Mouse (Mus musculus) gastrocnemius, adult 8-10 months (tissue): ENCODE results near the gene Mark2. TPM values are rescaled to one million over a fixed set of nuclear protein-coding genes. Genes with fewer than 3 reads are reported as not detected.
"Not testable (repeated sequence)": the region's sequence is repeated elsewhere in the genome, so short reads cannot be mapped to it uniquely, and the experiment has no call there.

Source experiments
- DNase-seq, 2 experiments: peaks; one replicate each; pipeline ENCODE4 v3.0.0; 2022; ENCODE audit warnings: low spot score in 2 of 2
- total RNA-seq, 4 experiments: library from RNA; stranded (reverse); gene quantifications; 2 replicates each; pipeline ENCODE4 v1.2.4; 2022

Gene Mark2
- 10 to 100 TPM; 31.8 to 40.1 (median 35.2) TPM for total RNA-seq

DNA sequence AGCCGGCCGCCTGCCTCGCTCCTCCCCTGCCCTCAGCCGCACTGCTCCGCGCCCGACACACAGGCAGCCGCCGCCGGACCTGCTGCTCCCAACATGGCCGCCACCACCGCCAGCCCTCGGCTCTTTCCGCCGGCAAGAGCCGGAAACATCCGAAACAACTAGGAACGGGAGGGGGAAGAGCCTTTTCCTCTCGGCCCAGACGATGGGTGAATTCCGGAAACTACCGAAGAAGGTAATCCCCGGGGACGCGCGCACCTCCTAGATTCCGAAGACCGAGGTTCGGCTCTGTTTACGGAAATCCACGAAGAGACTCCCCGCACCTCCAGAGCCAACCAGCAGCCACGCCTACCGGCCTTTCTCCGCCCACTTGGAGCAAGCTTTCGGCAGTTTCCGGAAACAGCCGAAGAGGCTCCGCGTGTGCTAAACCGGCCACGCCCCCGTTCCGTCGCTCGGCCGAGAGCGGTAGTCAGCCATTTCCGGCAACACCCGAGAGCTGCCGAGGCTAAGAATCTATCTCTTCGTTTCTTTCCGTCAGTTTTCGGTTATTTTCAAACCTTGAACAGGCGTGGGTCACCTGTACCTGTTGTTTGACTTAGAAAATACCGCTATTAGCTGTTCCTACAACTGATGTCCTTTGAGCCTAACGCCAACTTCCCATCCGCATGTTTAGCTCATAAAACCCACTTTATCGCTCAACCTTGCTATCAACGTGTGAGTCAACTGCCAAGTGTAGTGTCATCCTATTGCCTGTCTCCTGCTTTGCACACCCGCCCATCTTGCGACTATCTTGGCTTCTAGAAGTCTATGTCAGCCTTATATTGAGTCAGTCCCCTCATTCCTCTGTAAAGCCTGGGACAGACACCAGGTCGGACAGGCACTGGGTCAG lies at the start of gene Mark2:
TSS of gene Mark2 (minus strand) at position 349 of the 886 bp plus-strand sequence.
- DNase-seq: peak; percentile 99

DNA sequence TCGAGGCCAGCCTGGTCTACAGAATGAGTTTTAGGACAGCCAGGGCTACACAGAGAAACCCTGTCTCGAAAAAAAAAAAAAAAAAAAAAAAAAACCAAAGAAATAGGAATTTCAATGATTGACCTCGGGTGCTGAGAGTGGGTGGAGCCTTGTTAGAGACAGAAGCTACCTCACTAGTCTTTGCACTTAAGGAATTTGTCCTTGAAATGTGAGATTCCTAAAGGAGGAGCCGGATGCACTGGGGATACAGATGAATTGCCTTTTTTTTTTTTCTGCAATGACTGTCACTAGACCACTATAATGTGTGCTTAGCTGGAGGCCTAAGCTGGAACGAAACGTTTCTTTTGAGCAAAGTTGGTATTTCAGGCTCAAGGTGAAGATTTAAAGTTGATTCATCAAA lies 46.8 kb upstream of the Mark2 start:
- DNase-seq: no peak

DNA sequence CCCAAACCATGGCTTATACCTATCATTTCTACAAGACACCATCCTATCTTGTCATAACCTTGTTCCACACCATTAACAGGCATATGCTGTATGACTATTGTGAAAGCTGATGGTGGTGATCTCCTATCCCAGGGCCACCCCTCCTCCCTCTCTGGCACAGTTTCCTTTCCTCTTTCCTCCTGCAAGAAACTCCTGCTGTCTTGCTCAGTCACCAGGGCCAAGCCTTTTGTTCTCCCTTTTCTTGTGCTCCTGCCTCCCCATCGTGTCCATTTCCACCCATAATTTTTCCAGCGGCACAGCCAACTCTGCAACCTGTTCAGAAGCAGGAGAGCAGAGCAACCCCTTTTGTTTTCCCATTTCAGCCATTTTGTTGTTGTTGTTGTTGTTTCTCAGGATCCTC lies 44.4 kb upstream of the Mark2 start:
- DNase-seq: no peak

DNA sequence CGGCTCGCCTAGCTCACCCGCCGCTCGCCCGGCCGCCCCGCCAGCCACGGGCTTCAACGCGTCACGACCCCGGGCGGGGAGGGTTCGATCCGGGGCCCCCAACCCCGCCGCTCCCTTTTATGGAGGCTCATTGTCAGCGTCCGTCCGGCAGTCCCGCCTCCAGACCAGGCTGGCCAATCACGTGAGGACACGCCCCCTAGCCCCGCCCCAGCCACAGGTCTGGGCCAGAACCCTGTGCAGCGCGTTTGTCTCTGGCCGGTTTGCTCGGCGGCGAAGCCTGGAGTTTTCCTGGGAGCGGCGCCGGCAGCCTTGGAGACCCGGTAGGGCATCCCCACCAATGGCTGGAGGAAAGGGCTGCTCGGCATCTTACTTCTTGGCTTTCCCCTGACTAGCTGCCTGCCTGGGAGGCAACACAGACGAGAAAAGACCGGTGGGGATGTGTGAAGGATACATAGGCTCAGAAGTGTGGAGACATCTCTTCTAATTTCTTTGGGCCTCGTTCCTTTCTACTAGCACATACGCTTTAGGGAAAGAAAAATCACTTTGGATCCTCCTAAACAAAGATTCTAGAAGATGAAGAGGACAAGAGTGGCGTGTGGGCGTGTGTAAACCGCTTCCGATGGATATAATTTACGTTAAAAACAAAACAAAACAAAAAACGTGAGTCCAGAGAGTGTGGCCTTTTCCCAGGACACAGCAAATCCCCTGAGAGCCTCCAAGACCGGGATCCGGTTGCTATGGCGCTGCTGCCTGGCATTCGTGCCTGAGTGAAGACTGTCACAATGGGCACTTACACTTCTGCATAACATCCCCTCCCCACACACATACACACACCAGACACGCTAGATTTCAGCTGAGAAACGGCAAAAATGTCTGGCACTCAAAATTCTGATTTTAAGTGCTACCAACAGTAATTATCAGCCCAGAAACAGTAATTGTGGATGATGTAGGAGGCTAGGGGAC lies 41.5 kb upstream of the Mark2 start, which contains the start of gene Spindoc:
TSS of gene Spindoc (minus strand) at position 92 of the 963 bp plus-strand sequence.
- peak; percentile 96 to 98 for DNase-seq

DNA sequence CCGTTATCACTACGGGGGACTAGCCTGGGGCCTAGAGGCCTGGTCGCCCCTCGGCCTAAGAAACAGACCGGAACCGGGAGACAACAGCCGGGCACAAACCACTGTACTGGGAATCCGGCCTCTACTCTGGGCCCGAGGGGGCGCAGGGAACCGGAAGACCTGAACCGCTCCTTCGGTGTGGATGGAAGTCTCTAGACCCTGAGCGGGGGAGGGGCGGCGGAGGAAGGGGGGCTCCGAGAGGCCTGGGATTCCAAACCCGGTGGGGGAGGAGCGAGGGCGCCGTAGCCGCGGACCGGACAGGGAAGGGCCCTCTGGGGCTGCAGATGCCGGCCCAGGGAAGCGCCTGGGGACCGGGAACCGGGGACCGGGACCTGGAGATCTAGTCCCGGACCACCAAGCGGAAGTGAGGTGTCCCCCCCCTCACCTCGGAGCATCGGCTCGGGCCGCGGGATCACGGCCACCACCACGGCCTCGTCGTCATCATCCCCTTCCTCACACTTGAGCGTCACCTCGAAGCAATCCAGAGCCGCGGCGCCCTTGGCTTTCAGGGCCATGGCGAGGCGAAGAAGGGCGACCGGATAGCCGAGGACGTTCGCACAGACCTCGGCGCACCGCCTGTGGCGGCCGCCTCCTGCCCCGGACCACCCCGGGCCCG lies 40.7 kb upstream of the Mark2 start:
- DNase-seq: peak; percentile 14 to 34

DNA sequence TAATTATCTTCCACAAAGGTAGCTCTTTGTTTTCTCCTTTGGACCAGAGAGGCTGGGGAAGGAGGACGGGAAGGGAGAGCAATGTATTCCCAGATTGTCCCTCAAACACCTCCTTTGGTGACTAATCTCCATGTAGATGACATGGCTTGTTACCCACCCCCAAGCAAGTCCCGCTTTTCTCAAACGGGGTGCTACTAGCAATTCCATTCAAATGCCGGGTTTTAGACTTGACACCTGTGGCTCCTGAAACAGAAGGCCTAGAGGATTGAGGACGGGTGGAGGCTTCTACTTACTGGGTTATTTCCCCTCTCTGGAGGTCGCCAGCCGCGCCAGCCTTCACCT lies 40.2 kb upstream of the Mark2 start:
- no peak for DNase-seq

DNA sequence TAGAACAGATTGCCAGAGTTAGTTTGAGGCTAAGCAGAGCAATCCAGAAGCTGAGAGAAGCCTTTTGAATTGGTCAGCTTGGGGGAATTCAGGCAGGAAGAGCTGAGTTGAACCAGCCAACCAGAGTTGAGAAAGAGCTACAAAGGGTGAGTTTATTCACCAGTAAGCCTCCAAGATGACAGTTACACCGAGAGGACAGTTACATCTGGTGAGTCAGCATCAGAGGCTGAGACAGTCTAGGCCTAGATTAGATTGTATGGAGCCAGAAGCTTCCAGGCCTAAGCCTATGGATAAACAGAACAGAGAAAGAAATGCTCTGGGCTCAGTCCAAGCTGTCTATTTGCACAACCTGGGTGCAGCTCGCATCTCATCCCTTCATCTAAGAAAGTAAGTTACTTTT lies 36.0 kb upstream of the Mark2 start:
- DNase-seq: no peak

DNA sequence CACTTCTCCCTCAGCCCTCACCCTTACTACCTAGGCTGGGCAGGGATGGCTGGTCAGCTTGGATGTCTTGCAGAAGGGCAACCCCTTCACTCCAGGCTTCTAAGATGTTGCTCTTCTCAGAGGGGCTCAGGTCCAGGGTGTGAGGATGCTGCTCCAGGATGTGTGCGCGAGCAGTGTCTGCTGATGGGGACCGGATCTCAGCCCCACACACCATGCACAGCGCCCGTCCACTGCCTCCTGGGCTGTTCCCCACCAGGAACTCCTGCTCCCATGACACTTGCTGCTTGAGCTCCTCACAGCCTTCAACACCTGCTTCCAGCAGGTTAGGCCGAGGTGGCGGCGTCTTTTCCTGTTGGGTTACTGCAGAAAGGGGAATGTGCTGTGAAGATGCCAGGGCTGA lies 32.8 kb upstream of the Mark2 start:
- DNase-seq: no peak

DNA sequence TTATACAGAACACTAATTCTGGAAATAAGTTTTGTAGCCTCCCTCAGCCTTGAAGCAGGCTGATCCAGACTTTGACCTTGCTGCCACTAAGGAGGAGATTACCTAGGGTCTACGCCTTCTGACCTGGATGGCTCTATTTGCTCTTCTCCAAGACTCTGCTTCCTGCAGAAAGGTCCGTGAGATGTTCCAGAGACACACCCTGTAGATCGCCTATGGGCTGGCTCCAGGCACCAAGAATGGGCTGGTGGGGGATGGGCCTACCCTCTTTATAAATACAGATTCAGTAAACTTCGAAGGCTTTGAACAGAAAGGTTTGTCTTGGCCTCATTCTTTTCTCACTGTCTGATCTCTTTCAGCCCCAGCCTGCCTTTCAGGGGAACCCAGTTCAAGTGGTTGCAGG lies 27.8 kb upstream of the Mark2 start:
- not testable (repeated sequence) for DNase-seq

DNA sequence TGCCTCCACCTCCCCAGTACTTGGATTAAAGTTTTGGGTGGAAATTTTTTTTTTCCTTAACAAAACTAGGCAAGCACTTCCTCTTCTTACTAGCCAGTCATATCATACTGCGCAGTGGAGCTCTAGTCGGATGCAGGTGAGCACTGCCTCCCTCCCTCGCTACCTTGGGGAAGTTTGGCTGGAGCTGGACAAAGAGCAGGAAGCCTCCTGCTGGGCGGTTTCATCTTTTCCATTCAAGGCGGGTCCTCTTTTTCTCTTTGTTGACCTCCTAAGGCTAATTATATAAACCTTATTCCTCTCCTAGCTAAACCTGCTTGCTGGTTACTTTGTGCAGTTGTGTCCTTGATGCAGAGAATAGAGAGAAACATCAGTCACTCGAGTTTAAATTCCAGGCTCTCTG lies 12.0 kb upstream of the Mark2 start:
- no peak for DNase-seq

DNA sequence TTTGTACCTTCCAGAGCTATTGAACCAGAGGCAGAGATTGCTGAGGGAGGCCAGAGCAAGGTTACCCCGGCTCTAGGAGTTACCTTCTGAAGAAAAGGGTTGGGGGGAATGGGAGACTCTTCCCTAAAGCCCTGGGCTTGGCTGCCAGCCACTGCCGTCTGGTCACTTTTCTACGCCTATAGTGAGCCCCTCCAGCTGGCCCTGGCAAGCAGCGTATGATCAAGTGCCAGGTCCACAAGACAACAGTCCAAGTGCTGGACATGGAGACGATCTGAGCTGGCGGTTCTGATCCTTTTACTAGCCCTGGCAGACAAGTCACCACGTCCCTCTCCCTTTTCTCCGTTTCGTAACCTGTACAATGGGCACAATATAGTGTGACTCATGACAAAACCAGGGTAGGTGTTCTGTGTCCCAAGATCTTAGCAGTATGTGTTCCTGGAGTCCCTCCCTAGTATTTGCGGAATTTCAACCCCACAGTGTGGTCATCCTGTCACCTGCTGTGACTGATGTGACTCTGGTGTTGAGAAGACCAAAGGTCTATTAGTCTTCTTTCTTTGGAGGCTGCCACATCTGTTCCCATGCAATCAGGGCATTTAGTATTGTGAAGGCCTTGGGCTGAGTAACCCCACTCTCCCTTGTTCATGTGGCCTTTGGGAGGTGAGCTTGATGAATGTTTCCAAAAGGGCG lies 11.3 kb upstream of the Mark2 start:
- no peak for DNase-seq

DNA sequence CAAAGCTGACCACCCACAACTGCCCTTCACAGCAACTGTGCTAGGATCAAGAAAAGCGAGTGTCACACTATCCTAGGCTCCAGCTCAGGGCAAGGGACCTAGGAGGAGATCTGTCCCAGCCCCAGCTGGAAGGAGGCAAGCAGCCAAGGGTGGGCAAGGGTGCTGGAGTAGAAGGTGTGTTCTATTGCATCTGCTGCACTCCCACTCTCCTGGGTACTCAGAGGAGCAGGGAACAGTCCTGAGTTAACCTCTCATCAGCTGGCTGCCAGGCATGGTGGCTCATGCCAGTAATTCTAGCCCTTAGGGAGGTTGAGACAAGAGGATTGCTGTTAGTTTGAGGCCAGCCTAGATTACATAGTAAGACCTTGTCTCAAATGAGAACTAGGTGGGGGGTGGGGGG lies 8.3 kb upstream of the Mark2 start:
- no peak for DNase-seq

DNA sequence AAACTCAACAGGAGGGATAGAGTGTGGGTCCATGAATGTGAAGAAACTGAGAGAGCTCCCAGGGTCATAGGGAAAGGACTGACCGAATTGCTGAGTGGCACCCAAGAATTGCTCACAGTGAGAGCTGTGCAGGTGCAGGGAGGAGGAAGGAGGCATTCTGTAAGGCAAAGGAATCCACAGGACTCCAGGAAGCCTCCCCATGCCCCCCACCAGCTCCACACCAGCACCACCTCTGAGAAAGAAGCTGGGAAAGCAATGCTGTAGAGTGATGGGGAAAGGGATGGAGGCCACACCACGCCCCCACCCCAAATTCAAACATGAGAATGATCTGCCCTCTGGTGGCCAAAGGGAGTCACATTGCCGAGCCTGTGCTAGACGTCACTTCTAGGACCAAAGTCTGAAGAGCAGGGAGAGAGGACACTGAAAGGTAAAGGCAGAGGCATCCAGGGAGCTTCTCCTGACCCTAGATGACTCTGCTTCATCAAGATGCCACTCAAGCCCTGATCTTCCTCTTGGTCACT lies 3.6 kb upstream of the Mark2 start:
- no peak for DNase-seq

DNA sequence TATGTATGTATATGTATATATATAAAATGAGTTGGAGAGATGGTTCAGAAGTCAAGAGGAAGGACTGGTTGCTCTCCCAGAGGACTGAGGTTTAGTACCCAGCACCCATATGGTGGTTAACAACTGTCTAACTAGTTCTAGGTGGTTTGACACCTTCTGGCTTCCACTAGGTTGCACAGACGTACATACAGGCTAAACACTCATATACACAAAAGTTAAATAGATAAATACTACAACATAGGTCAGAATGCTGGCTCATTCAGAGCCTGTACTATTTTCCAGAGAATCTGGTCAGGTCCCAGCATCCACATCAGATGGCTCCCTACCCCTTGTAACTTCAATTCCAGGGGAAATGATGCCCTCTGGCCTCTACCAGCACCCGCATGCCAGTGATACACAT lies 986 bp upstream of the Mark2 start:
- no peak for DNase-seq

DNA sequence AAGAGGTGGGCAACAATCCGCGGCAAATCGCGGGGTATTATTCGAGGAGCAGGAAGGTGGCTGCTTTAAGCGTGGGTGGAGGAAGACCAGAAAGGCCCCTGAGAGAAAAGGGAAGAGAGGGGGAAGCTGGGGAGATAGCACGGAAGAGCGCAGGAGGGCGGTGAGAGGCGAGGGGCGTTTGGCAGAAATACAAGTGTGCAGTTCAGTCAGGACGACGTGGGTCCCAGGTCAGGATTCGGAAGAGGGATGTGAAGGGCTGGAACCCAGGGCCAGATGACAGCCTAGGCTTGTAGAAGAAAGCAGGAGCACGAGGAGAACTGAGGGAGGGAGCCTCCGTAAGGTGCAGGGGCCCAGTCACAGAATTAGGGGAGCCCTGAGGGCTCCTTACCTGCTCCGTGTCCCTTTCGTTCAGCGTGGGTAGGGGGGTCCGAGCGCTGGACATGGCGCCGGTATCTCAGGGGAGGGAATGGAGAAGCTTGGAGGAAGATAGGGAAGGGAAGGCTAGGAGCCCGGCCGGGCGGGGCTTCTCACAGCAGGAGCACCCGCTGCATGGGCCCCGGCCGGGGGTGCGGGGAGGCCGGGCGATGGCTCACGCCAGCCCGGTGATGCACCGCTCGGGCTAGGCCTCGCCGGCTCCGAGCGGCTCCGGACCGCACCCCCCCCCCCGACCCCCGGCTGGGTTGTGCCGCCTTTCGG lies 732 bp downstream of the Mark2 start:
- DNase-seq: no peak

DNA sequence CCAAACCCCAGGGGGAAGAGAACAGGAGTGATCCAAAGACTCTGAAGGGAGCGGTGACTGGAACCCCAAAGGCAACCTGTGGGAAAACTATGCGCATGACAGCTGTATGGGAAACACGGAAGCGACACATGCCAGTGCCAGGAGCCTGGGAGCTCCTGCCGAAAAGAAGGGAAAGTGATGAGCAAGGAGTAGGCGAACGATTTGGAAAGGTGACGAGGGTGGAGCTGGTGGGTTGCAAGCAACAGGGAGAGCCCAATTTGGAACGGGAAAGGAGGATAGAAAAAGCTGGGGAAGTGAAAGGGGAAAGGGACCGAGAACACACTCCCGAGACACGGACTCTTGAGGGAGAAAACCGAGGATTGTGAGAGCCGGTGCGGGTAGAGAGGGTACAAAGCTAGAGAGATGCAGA lies 1.3 kb downstream of the Mark2 start:
- DNase-seq: peak in 1 of 2 experiments; percentile 7

DNA sequence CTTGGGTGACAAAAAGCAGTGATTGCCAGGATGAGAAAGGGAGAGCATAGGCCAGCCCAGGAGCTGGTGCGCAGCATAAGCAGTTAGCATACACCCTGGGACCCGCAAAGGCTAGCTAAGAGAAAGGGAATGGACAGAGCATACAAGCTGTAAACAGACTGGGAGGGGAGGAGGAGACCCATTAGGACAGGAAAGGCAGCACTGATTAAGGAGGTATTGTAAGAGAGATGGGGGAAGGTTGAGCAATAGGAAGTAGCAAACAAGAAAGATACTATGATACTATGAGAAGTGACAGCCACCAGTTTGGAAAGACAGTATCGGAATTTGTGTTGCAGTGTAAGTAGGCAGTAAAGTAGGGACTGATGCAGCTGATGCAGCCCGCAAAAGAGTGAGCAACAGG lies 1.8 kb downstream of the Mark2 start:
- no peak for DNase-seq

DNA sequence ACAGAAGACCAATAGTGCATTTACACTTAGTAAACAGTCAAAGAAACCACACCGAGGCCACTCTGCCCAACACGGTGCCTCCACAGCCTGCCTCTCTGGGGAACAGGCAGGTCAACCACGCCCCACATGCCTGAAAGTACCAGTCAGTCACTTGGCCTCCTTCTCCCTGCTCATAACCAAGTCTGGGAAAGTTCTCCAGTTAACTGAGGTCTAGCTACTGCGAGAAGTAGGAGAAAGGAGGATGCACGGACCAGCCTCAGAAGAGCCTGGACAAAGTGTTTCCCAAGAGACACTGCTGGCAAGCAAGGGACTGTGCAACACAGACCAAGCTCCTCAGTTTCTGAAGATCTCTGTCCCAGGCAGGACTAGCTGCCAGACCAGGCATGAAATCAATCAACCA lies 2.6 kb downstream of the Mark2 start:
- DNase-seq: peak; percentile 15 to 38

DNA sequence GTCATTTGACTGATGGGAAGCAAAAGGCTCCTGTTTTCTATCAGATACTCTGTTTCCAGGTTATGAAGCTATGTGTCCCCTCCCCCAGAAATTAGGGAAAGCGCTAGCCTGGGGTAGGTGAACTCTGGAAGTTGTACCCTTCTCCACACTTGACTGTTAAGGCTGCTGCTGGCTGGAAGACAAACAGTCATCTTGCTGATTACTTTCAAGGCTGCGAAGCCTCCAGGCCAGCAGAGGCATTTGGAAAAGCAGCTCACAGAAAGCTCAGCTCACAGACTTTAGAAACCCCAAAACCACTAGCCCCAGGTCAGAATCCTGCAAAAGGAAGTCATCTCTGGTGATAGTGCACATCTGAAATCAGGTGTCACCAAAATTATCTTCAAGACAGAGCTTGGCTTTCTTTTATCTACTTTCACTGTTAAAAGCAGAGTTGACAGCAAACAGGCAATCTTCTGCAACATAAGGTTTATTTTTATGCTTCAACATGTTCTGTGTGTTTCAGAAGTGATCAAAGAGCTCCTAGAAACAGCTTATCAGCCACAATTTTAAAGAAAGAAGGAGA lies 3.8 kb downstream of the Mark2 start:
- no peak for DNase-seq

DNA sequence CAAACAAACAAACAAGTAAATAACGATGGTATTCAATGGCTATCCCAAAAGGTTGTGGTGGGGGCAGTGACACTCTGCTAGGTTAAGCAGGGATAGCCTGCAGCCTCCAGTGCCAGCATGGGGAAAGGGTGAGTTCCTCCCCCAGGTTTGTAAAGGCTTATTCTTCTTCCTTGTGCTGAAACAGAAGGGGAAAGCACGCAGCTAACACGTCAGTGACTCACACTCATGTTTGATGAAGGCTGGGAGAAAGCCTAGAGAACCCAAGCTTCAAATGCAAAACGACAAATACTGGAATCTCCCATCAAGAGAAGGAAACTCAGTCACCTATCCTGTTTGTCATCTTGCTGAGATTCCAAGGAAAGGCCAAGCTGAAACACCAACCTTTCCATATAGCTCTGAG lies 6.0 kb downstream of the Mark2 start:
- no peak for DNase-seq
